Mouse (Mus musculus): ENCODE data around the gene Dnm3.

GRCm38 (mm10) chr1:162444805-162445204 is 33.0 kb downstream of the Dnm3 start:
- TF ChIP-seq NRF1 (IDR thresholded peaks at IDR 0.05; ENCODE audit: insufficient read depth, low read depth, low read length, poor library complexity, severe bottlenecking), result no peak
- no peak for TF ChIP-seq POLR2A (IDR thresholded peaks at IDR 0.05; ENCODE audit: control insufficient read depth in 1 of 2, insufficient read depth in 1 of 2, low read depth in 1 of 2, low read length in 2 of 2, poor library complexity in 1 of 2)
- TF ChIP-seq CTCF (IDR thresholded peaks at IDR 0.05 in 2 of 3, conservative IDR thresholded peaks at IDR 0.05 in 1 of 3; ENCODE audit: control insufficient read depth in 1 of 3, insufficient read depth in 1 of 3, low read depth in 2 of 3, low read length in 3 of 3, poor library complexity in 1 of 3, severe bottlenecking in 1 of 3), result no peak
- TF ChIP-seq GATA1 (IDR thresholded peaks at IDR 0.05; ENCODE audit: low read depth, low read length), result 0 out of 2 replicates have a peak, but pooled peaks have one; percentile 9
- no peak for TF ChIP-seq ELF1 (IDR thresholded peaks at IDR 0.05; ENCODE audit: low read depth, low read length)
- no peak for TF ChIP-seq ZC3H11A (IDR thresholded peaks at IDR 0.05; ENCODE audit: low read depth, low read length)
- TF ChIP-seq ZNF384 (IDR thresholded peaks at IDR 0.05; ENCODE audit: low read depth, low read length), result no peak
